Mouse (Mus musculus) lung, adult 2 months (tissue): ENCODE data around the gene Vgll4. TPM values are rescaled to one million over a fixed set of nuclear protein-coding genes. Genes with fewer than 3 reads are reported as not detected.

Experiments
- DNase-seq: peaks from one replicate; pipeline ENCODE4 v3.0.0; 2022
- H3K4me1 ChIP-seq: fragments of 200-500 bp; 2 replicates; pipeline ENCODE4 v1.6.1; 2011; ENCODE audit warnings: low read length; ENCODE audit not compliant: control insufficient read depth, insufficient read depth
- H3K4me3 ChIP-seq: fragments of 200-500 bp; replicated peaks from 2 replicates; pipeline ENCODE3; 2011; ENCODE audit warnings: low read depth, mild to moderate bottlenecking, control low read depth, low read length; ENCODE audit errors: extremely low read depth
- CTCF ChIP-seq: fragments of 200-500 bp; IDR thresholded peaks from 2 replicates; pipeline ENCODE4 v1.5.1; 2011; ENCODE audit warnings: mild to moderate bottlenecking, low read length, control low read depth; ENCODE audit not compliant: insufficient read depth
- POLR2A ChIP-seq: fragments of 200-500 bp; IDR thresholded peaks from 2 replicates; pipeline ENCODE4 v1.6.1; 2011; ENCODE audit warnings: low read depth, mild to moderate bottlenecking, control low read depth, low read length, borderline replicate concordance; ENCODE audit errors: extremely low read depth
- WGBS: fragments of 180-500 bp; shearing (Covaris S2); methylation state at CpG from one replicate; pipeline ENCODE4 v1.1.7; 2018; 5-methylcytosine and 5-hydroxymethylcytosine counted together
- polyA plus RNA-seq: library from polyadenylated mRNA; depleted of rRNA; stranded (reverse); fragments of >200 nt; gene quantifications from 2 replicates; pipeline ENCODE4 v1.2.3, GENCODE M21; 2012

The Vgll4 gene
- polyA plus RNA-seq, 1 experiment: 80.8 TPM

DNA sequence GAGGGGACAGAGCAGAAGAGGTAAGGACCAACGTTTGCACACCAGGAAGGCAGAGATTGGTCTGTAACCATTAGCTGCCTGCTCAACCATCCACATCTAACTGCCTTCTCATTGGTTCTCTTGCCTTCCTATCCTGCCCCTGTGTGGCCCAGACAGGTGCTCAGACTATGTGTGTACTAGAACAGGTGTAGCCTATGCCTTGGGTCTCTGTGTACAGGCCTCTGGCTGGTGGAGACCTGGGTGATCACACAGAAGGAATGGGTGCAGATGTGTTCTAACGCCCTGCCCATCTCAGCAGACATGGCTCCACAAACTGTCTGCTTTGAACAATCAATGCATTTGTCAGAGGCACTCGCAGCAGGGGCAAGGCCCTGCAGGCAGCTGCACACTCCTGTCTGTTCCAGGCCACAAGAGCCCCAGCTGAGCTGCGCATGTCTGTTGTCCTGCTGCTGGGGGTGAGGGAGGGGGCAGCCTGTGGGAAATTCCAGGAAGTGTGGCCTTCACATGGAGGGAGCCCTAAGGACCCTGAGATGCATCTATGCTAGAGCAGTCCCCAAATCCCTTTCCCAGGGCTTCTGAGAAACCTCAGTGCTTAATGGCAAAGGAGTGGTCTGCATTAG lies 123.5 kb downstream of the Vgll4 start:
- Histone ChIP-seq H3K4me3 (no peak overlapping the region), H3K4me1 (no peaks in the 10 kb centered on the region)
- DNase-seq: no peak
- WGBS: 85% methylated on average over 4 of the region's 4 CpGs
- TF ChIP-seq CTCF (no peak), POLR2A (no peak)

DNA sequence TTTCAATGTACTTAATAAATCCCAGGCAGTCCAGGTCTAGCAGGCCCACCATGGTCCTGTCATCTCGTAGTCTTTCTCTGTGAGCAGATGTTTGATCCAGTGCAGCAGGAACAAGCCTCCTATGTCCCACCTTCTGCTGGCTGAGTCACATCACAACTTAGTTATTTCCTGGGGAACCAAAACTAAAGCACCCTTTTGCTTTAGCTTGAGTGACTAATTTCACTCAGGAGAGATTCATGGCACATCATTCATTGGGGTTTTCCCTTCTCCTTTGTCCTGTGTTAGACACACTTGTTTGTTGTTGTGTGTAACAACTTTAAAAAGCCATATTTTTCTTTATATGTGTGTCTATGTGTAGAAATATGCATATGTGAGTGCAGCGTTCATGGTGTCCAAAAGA lies 126.9 kb downstream of the Vgll4 start:
- peaks cover 17% of the 10 kb centered on the region for H3K4me1 ChIP-seq
- TF ChIP-seq POLR2A (no peak), CTCF (no peak)
- H3K4me3 ChIP-seq: no peak overlapping the region
- WGBS: 97% methylated on average over 2 of the region's 2 CpGs
- DNase-seq: no peak

DNA sequence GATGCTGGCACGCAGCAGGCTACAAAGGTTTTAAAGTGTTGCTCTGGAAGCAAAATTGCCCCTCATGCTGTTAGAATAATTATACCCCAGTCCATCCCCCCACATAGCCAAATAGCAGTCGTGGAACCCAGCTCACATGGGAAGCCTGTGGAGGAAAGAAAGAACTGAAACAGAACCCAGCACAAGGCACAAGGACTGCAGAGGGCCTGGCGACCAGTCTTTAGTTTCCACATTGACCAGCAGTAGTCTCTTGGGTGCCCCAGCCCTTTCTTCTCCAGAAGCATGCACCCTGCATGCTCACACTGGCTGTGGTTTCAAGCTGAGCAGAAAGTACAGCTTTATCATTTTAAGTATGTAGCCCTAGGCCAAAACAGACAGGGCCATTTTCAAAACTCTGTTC lies 127.7 kb downstream of the Vgll4 start:
- Histone ChIP-seq H3K4me1 (peaks cover 17% of the 10 kb centered on the region), H3K4me3 (no peak overlapping the region)
- DNase-seq: no peak
- 83% methylated on average over 3 of the region's 3 CpGs for WGBS
- no peak for TF ChIP-seq CTCF
- TF ChIP-seq POLR2A: no peak

DNA sequence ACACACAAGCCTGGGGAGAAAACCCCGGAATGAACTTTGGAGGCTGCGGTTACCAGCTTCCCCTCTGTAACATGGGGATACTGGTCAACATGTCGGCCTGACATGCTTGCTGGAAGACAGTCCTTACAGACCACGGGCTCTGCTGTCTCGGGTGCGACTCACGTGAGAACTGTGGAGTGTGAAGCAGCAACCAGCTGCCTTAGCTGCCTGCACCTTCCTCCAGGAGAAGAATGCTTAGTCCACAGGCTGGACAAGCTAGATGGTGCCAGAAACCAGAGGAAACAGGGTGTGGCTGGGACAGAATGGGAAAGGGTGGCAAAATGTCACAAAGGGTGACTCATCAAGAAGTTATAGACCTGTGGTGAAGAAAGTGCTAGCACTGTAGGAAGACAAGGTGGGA lies 129.8 kb downstream of the Vgll4 start:
- 61% methylated on average over 7 of the region's 7 CpGs for WGBS
- DNase-seq: peak; percentile 21
- no peak for TF ChIP-seq POLR2A
- no peak for TF ChIP-seq CTCF
- Histone ChIP-seq H3K4me3 (no peak overlapping the region), H3K4me1 (peaks cover 17% of the 10 kb centered on the region)

DNA sequence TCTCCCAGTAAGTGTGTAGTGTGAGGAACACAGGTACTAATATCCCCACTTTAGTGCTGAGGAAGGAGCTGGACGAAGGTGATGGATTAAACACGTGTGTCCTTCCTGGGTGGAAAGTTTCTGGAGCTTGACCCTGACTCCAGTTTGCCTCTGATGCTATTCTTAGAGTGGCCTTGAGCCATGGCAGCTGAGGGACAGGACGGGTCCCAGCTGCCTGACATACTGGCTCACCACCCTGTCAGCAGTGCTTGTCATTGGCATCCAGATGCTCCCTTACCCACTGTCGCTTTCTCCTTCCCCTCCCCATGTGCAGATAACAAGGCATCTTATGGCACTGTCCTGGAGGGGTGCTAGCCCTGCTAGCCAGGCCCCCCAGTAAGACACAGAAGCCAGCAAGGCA lies 130.9 kb downstream of the Vgll4 start:
- H3K4me3 ChIP-seq: no peak overlapping the region
- DNase-seq: no peak
- WGBS: 71% methylated on average over 4 of the region's 4 CpGs
- TF ChIP-seq CTCF (no peak), POLR2A (no peak)
- H3K4me1 ChIP-seq: peaks cover 23% of the 10 kb centered on the region

DNA sequence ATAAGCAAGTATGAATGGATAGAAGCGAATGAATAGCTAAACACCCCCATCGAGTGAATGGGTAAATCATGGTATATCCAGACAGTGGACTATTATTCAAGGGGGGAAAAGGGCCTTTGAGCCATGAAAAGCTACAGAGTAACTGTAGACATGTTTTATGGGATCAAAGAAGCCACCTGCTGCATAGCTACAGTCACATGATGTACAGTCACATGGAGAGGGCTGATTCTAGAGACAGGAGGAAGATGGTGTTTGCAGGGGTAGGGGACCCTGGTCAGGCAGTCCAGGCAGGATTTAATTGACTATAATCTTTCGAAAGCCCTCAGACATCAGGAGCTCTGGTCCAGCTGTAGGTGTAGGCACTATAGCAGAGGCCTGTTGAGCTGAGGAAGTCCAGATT lies 133.4 kb downstream of the Vgll4 start:
- peaks cover 23% of the 10 kb centered on the region for H3K4me1 ChIP-seq
- TF ChIP-seq POLR2A: no peak
- no peak for TF ChIP-seq CTCF
- no peak for DNase-seq
- H3K4me3 ChIP-seq: no peak overlapping the region
- WGBS: 88% methylated on average over 3 of the region's 3 CpGs

DNA sequence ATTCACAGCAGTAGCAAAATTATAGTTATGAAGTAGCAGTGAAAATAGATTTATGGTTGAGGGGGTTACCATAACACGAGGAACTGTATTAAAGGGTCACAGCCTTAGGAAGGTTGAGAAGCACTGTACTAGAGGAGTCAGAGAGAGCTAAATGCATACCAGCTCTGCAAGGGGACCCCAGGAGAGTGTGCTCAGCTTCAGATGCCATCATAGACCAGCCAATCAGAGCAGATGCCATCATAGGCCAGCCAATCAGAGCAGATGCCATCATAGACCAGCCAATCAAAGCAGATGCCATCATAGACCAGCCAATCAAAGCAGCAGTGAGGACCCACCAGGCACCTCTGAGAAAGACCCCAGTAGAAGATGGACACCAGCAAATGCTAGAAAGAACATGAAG lies 134.0 kb downstream of the Vgll4 start:
- Histone ChIP-seq H3K4me1 (peaks cover 23% of the 10 kb centered on the region), H3K4me3 (no peak overlapping the region)
- 97% methylated on average over 1 of the region's 1 CpGs for WGBS
- TF ChIP-seq POLR2A (no peak), CTCF (no peak)
- DNase-seq: no peak

DNA sequence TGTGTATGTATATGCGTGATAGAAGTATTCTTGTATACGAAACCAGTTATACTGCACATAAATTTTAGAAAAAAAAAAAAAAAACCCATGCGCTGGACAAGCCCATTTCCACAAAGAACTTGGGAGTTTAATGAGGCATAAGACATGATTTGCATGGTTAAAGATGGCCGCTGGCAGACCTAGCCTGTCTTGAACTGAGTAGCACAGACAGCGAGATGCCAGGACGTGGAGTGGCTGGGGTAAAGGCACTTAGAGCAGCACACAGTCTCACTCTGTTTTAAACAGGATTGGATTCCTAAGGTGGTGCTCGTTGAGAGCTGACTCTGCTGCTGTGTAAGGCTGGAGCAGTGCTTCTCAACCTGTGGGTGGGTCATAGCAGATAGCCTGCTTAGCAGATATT lies 134.4 kb downstream of the Vgll4 start:
- Histone ChIP-seq H3K4me1 (peaks cover 20% of the 10 kb centered on the region), H3K4me3 (no peak overlapping the region)
- no peak for DNase-seq
- no peak for TF ChIP-seq CTCF
- 90% methylated on average over 7 of the region's 7 CpGs for WGBS

DNA sequence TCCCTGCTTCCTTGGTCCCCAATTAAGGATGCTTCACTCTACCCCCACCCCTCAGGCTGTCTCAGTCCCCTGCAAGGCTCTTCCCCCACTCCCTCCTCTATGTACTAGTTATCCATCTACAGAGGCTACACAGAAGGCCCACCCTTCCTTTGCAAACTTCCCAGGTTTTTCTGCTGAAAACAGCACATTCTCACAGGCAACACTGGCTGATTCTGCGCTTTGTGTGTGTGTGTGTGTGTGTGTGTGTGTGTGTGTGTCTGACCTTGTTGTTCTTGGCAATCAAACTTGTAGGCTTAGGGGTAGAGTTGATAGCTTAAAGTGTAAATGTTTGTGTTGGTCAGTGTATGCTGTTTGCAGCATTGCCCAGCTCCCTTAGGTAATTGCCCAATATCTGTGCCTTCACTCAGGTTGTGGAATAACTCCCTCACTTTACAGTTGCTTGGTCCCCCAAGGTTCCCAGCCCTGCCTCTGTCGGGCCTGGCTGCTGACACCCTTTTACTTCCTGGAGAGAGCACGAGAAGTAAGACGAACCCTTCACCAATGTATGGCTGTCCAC lies 135.9 kb downstream of the Vgll4 start:
- WGBS: 56% methylated on average over 4 of the region's 4 CpGs
- TF ChIP-seq POLR2A (no peak), CTCF (no peak)
- no peak for DNase-seq
- no peak overlapping the region for H3K4me3 ChIP-seq
- H3K4me1 ChIP-seq: peaks cover 6% of the 10 kb centered on the region; the same call in 1 of the 2 replicates

DNA sequence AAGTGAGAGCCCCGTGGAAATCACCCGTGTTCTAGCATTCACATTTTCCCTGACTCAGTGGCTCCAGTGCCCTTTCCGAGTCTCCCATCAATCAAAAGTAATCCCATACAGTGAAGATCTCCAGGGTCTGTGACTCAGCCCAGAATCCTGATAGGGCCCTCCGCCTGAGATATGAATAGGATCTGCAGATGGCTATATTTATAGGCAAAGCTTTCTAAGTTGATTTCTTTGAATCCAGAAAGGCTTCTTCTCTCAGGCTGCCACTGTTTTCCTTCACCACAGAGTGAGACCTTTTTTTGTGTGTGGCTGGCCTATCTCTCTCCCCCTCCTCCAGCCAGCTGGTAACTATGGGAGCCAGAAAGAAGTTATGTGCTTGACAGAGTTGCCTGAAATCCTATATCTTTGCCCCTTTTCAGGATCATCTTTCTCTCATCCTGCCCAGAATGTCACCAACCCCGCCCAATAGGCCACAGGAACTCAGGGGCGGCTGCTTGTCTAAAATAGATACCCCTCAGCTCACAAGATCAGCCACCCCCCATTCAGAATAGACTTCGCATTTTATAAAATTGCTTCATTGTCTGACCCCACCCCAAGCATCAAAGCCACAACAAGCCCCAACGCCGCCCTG lies 136.6 kb downstream of the Vgll4 start:
- TF ChIP-seq POLR2A (no peak), CTCF (no peak)
- H3K4me1 ChIP-seq: peaks cover 6% of the 10 kb centered on the region; the same call in 1 of the 2 replicates
- WGBS: 73% methylated on average over 9 of the region's 9 CpGs
- DNase-seq: no peak
- no peak overlapping the region for H3K4me3 ChIP-seq
